Mouse (Mus musculus) lung, adult 2 months (tissue): ENCODE measurements around the gene Gne. TPM values are rescaled to one million over a fixed set of nuclear protein-coding genes. Genes with fewer than 3 reads are reported as not detected.
"Not testable (repeated sequence)": the region's sequence is repeated elsewhere in the genome, so short reads cannot be mapped to it uniquely, and the experiment has no call there.

ENCODE experiments used
- DNase-seq: peaks from one replicate; pipeline ENCODE4 v3.0.0; 2022
- H3K4me1 ChIP-seq: fragments of 200-500 bp; 2 replicates; pipeline ENCODE4 v1.6.1; 2011; ENCODE audit warnings: low read length; ENCODE audit not compliant: control insufficient read depth, insufficient read depth
- H3K4me3 ChIP-seq: fragments of 200-500 bp; replicated peaks from 2 replicates; pipeline ENCODE3; 2011; ENCODE audit warnings: low read depth, mild to moderate bottlenecking, control low read depth, low read length; ENCODE audit errors: extremely low read depth
- CTCF ChIP-seq: fragments of 200-500 bp; IDR thresholded peaks from 2 replicates; pipeline ENCODE4 v1.5.1; 2011; ENCODE audit warnings: mild to moderate bottlenecking, low read length, control low read depth; ENCODE audit not compliant: insufficient read depth
- POLR2A ChIP-seq: fragments of 200-500 bp; IDR thresholded peaks from 2 replicates; pipeline ENCODE4 v1.6.1; 2011; ENCODE audit warnings: low read depth, mild to moderate bottlenecking, control low read depth, low read length, borderline replicate concordance; ENCODE audit errors: extremely low read depth
- WGBS: fragments of 180-500 bp; shearing (Covaris S2); methylation state at CpG from one replicate; pipeline ENCODE4 v1.1.7; 2018; 5-methylcytosine and 5-hydroxymethylcytosine counted together
- polyA plus RNA-seq: library from polyadenylated mRNA; depleted of rRNA; stranded (reverse); fragments of >200 nt; gene quantifications from 2 replicates; pipeline ENCODE4 v1.2.3, GENCODE M21; 2012

Gne gene
- polyA plus RNA-seq, 1 experiment = 31.4 TPM

DNA sequence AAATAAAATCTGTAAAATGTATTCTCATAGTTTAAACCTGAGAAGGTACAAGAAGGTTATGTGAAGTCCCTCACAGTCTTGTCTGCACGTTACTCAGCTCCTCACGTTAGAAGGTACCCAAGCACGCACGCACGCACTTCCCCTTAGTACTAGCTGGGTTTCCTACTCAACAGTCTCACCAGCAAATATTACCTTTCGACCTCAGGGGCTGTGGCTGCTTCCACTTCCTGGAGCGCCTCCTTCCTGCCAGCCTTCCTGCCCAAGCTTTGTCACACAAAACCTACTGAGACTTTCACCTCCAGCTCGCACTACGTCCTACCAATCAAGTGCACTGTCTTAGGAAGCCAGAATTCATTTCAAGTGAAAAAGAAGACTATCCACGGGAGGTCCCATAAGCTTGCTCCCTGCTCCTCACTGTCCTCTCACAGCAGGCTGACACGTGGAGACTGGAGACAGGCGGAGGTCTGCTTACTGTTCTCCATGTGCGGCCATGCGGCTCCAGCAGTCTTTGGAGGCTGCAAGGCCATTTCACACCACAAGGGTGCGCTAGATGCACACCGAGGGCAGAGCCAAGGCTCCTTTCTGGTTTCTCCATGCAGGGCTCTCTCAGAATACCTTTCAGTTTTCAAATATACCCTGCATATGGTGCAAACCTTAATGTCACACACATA is 18.5 kb downstream of the Gne start:
- WGBS = 24% methylated on average over 16 of the region's 16 CpGs
- TF ChIP-seq POLR2A (no peak; the same call in 1 of the 2 replicates), CTCF (peak; percentile 98)

DNA sequence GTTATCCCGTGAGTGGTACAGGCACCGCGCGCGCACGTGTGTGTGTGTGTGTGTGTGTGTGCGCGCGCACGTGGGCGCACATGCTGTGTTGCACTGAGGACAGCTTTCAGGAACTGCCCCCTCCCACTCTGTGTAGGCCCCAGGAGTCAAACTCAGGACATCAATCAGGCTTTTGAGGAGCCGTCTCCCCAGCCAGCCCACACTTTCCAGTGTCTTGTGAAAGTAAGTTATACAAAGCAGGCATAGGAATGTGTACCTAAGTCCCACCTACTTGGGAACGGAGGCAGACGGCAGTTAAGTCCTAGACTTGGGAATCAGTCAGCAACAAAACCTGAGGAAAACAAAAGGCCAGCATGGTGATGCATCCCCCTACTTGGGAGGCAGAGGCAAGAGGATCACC is 21.2 kb downstream of the Gne start:
- H3K4me3 ChIP-seq = no peak overlapping the region
- WGBS = 82% methylated on average over 14 of the region's 14 CpGs
- H3K4me1 ChIP-seq = peaks cover 3% of the 10 kb centered on the region; the same call in 1 of the 2 replicates
- DNase-seq = no peak
- no peak for TF ChIP-seq POLR2A
- no peak for TF ChIP-seq CTCF

More for the DNA sequence above, 18.5 kb downstream of the Gne start:
- peak; percentile 92 for DNase-seq
- Histone ChIP-seq H3K4me1 (peaks cover 3% of the 10 kb centered on the region; the same call in 1 of the 2 replicates), H3K4me3 (no peak overlapping the region)

DNA sequence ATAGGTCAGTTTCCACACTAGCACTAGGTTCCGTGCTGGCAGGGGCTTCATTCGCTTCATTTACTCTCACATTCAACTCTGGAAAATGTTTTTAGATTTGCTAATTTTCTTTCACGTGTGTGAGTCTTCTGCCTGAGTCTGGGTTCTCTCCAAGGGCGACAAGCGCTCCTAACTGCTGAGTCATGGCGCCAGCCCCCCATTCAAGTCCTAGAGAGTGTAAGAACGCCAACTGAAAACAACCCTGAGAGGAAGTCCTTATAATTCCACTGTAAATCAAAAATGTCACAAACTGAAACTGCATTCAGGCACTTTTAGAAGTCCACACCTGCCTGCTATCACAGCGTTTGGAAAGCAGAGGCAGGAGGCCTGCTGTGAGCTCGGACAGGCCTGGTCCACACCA is 21.9 kb downstream of the Gne start:
- 61% methylated on average over 9 of the region's 9 CpGs for WGBS
- no peak for TF ChIP-seq CTCF
- TF ChIP-seq POLR2A = no peak
- no peak for DNase-seq
- H3K4me3 ChIP-seq = no peak overlapping the region
- peaks cover 3% of the 10 kb centered on the region; the same call in 1 of the 2 replicates for H3K4me1 ChIP-seq

DNA sequence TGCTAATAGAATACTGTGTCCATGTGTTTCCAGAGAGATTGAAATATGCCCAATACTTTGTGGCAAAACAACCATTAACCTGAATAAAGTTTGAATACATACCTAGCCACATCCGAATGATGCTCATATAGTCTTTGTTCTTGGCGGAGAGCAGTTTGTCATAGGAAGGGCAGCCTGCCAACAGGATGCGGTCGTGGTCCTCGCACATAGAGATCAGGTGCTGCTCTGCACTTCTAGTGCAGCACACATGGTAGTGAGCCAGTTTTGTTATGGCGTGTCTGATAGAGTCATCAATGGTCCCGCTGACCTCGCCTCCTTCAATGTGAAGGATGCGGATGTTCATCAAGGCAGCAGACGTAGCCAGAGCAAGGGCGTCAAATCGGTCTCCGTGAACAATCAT is 24.3 kb downstream of the Gne start:
- Histone ChIP-seq H3K4me3 (no peak overlapping the region), H3K4me1 (no peaks in the 10 kb centered on the region)
- 80% methylated on average over 13 of the region's 13 CpGs for WGBS
- DNase-seq = no peak
- no peak for TF ChIP-seq POLR2A
- no peak for TF ChIP-seq CTCF

DNA sequence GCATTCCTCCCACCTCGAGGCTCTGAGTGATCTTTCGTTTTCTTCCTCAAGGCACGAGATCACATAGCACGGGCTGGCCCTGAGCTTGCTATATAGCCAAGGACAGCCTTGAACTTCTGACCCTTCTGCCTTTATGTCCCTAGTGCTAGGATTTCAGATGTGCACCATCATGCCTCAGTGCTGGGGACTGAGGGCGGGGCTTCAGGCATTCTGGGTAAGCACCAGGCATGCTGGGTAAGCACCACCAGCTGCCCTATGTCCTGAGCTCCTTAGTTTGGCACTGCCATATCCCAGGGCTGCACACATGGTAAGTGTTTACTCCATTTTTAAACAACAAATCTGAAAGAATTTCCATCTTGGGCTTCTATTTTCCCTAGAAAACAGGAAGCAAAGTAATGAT is 34.2 kb downstream of the Gne start:
- 82% methylated on average over 5 of the region's 5 CpGs for WGBS
- Histone ChIP-seq H3K4me1 (no peaks in the 10 kb centered on the region), H3K4me3 (no peak overlapping the region)
- no peak for DNase-seq
- no peak for TF ChIP-seq POLR2A
- TF ChIP-seq CTCF = no peak

DNA sequence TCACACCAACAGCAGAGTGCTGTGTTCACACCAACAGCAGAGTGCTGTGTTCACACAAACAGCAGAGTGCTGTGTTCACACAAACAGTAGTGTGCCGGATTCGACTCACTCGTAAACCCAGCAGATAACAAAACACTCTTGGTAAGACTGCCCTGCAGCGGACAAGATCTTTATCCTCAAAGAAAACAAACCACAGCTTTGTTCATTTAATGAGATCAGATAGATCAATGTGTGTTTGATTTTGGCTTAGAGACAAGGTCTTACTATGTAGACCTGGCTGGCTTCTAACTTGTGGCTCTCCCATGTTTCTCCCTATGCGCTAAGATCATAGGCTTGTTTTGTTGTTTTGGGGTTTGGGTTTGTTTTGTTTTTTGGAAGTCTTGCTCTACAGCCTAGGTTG is 37.9 kb downstream of the Gne start:
- 66% methylated on average over 5 of the region's 5 CpGs for WGBS
- TF ChIP-seq CTCF = no peak
- TF ChIP-seq POLR2A = no peak
- DNase-seq = no peak

DNA sequence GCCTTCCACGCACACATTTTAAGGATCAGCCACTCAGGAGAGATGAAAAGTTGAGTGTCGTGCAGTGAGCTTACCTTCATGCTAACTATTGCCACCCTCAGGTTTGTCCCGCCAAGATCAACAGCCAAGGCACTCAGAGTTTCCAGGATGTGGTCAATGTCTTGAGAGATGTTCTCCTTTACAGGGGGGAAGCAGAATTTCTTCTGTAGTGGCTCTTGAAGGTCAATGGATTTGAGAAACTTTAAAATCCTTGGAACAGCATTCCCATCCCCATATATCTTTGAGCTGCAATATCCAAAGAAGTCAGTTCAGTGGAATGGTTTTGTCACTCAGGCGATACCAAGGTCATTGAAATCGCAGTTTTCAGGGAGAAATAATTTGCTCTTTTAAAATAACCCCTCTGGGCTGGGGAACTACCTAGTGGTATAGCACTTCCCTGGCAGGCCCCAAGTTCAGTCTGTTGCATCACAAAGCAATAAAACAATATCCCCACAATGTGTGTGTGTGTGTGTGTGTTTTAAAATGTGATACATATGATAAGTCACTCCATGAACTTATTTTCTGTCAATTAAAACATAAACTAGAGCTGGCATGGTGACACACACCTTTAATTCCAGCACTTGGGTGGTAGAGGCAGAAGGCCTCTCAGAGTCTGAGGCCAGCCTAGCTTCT is 39.2 kb downstream of the Gne start:
- TF ChIP-seq POLR2A (no peak), CTCF (no peak)
- DNase-seq = no peak

More for the DNA sequence above, 37.9 kb downstream of the Gne start:
- Histone ChIP-seq H3K4me3 (no peak overlapping the region), H3K4me1 (no peaks in the 10 kb centered on the region)

DNA sequence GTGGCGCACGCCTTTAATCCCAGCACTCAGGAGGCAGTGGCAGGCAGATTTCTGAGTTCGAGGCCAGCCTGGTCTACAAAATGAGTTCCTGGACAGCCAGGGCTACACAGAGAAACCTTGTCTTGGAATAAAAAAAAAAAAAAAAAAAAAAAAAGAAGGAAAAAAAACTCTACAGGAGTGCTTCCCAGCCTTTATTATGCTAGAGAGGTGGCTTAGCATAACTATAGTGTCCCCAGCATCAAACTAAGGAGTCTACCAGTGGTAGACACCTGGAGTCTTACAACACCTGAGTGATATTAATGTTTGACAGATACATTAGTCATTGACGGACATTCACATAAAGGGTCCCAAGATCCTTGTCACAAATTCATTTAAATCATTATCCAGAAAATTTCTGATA is 40.8 kb downstream of the Gne start:
- WGBS = 96% methylated on average over 4 of the region's 4 CpGs
- DNase-seq, H3K4me3 ChIP-seq, H3K4me1 ChIP-seq: not testable (repeated sequence)

More for the DNA sequence above, 39.2 kb downstream of the Gne start:
- 92% methylated on average over 5 of the region's 5 CpGs for WGBS
- Histone ChIP-seq H3K4me1 (no peaks in the 10 kb centered on the region), H3K4me3 (no peak overlapping the region)

DNA sequence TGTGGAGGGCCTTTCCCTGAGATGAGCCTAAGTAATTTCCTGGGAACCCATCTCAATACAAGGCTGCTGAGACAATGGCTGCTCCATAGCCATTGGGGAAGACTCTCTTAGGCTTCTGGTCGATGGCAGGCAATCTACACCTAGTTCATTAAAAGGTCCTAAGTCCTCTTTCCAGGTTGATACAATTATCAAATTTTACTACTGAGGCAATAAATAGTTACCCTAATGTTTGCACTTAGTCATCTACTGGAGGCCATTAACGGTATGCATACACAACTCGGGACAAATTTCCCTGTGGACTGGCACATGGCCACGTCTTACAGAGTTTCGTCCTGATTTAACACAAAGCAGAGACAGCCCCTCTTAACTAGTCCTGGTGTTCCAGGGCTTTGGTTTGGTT is 41.5 kb downstream of the Gne start:
- TF ChIP-seq CTCF = no peak
- TF ChIP-seq POLR2A = no peak
- DNase-seq = no peak
- WGBS = 70% methylated on average over 5 of the region's 5 CpGs
- H3K4me3 ChIP-seq = no peak overlapping the region
- no peaks in the 10 kb centered on the region for H3K4me1 ChIP-seq

DNA sequence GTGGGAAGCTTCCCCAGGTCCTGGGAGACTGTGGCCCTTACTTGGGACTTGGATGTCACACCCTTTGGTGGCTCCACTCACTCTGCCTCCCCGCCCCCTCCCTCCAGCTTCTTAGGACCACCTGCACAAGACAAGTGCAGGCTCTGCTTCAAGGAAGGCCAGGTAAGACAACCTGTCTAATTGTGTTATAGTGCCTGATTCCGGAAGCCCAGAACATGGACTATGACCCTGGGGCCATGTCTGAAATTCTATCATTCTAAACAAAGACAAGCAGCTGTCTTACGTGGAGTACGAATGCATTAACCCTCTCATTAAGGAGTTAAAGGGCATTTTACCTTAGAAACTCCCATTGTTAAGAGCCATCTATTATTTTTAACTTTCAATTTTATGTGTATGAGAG is 43.2 kb downstream of the Gne start:
- WGBS = 92% methylated on average over 4 of the region's 4 CpGs
- no peaks in the 10 kb centered on the region for H3K4me1 ChIP-seq
- H3K4me3 ChIP-seq = no peak overlapping the region
- no peak for DNase-seq
- TF ChIP-seq POLR2A (no peak), CTCF (no peak)

DNA sequence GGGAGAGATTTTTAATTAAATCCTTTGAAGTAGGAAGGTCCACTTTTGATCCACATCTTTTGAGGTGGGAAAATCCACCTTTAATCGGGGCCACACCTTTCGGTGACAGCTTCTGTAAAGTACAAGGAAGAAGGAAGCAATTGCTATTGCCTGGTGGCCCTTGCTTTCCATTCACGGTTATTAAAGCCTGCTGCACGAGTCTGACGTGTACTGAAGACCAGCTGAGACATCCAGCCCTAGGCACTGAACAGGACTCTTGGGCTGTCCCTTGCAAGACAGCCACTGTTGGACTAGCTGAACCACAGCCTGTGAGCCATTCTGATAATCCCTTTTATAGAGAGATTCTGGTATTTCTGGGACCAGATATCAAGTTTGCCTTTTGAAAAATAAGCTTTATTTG is 47.5 kb downstream of the Gne start:
- H3K4me1 ChIP-seq = no peaks in the 10 kb centered on the region
- no peak overlapping the region for H3K4me3 ChIP-seq
- 68% methylated on average over 5 of the region's 5 CpGs for WGBS

More for the DNA sequence above, 47.5 kb downstream of the Gne start:
- no peak for TF ChIP-seq POLR2A
- no peak for TF ChIP-seq CTCF
- no peak for DNase-seq
